Mouse (Mus musculus) intestine, postnatal 0 days (tissue): ENCODE measurements around the gene Snx14. TPM values are rescaled to one million over a fixed set of nuclear protein-coding genes. Genes with fewer than 3 reads are reported as not detected.
A peak's percentile ranks its signal among the peaks of the same experiment; 100 is the strongest.

Source experiments
- ATAC-seq: fragments of 200-750 bp; cut with Nextera tagmentation; 2 replicates; pipeline ENCODE4 v1.8.0; 2017; ENCODE audit warnings: mild to moderate bottlenecking, moderate TSS enrichment, moderate library complexity
- H3K27ac ChIP-seq: fragments of 300-500 bp; sonication (generic); 2 replicates; pipeline ENCODE4 v1.5.1; 2014; ENCODE audit warnings: mild to moderate bottlenecking, low read depth, low read length, moderate library complexity
- H3K27me3 ChIP-seq: fragments of 300-500 bp; sonication (generic); replicated peaks from 2 replicates; pipeline ENCODE4 v1.6.1; 2014; ENCODE audit warnings: low read length, mixed read lengths; ENCODE audit not compliant: control insufficient read depth, insufficient read depth
- H3K36me3 ChIP-seq: fragments of 300-500 bp; sonication (generic); 2 replicates; pipeline ENCODE4 v1.6.1; 2014; ENCODE audit warnings: mild to moderate bottlenecking, moderate library complexity; ENCODE audit not compliant: control insufficient read depth, insufficient read depth
- H3K4me1 ChIP-seq: fragments of 300-500 bp; sonication (generic); replicated peaks from 2 replicates; pipeline ENCODE4 v1.6.1; 2014; ENCODE audit warnings: antibody characterized with exemption, low read length, mixed read lengths; ENCODE audit not compliant: control insufficient read depth, insufficient read depth
- H3K4me2 ChIP-seq: fragments of 300-500 bp; sonication (generic); replicated peaks from 2 replicates; pipeline ENCODE4 v1.6.1; 2014; ENCODE audit warnings: low read depth, mild to moderate bottlenecking, moderate library complexity
- H3K4me3 ChIP-seq: fragments of 300-500 bp; sonication (generic); 2 replicates; pipeline ENCODE4 v1.5.1; 2014; ENCODE audit warnings: low read depth, low read length
- H3K9ac ChIP-seq: fragments of 300-500 bp; sonication (generic); 2 replicates; pipeline ENCODE4 v1.6.1; 2014; ENCODE audit warnings: mild to moderate bottlenecking, low read depth, low read length
- H3K9me3 ChIP-seq: fragments of 300-500 bp; sonication (generic); 2 replicates; pipeline ENCODE4 v1.6.1; 2016; ENCODE audit warnings: mixed run types; ENCODE audit not compliant: control insufficient read depth
- CTCF ChIP-seq: sonication (generic); IDR thresholded peaks from 2 replicates; pipeline ENCODE4 v1.5.1; 2016; ENCODE audit warnings: low read depth, mild to moderate bottlenecking, control low read depth, antibody characterized with exemption, moderate library complexity
- WGBS: fragments of 180-500 bp; shearing (Covaris S2); extraction: QIAGEN DNeasy Blood & Tissue Kit; methylation state at CpG from one replicate; pipeline ENCODE4 v1.1.7; 2014; 5-methylcytosine and 5-hydroxymethylcytosine counted together
- polyA plus RNA-seq: library from polyadenylated mRNA; unstranded; fragments of >200 nt; fragmentation: Nextera tagmentation; extraction: Ambion mirVana; gene quantifications from 2 replicates; pipeline ENCODE4 v1.2.1, GENCODE M21; 2015

Gene Snx14
- polyA plus RNA-seq, 1 experiment from 2014 or later: 18.4 TPM

DNA sequence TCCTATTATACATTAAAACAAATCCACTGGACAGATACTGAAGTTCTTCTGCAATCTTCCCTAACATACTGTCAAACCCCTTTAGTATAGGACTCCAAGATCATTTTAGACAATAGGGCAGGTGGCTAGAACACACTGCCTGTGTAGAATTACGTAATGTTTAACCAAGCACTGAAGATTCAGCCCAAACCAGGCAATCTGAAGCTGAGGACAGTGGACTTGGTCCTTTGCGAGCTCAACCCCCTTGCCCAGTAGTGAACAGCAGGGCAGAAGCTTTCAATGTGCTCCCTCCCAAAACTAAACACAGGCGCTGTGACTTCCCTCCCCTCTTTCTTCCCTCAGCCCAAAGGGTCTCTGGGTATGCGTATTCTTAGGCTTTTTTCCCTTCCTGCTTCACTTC lies 71.9 kb downstream of the Snx14 start:
- H3K4me2 ChIP-seq: no peak overlapping the region
- no peak for ATAC-seq
- H3K27ac ChIP-seq: no peak overlapping the region
- H3K4me1 ChIP-seq: no peaks in the 10 kb centered on the region
- no peak for TF ChIP-seq CTCF
- H3K4me3 ChIP-seq: no peak overlapping the region
- H3K9me3 ChIP-seq: no peaks in the 10 kb centered on the region
- H3K27me3 ChIP-seq: no peaks in the 10 kb centered on the region
- no peaks in the 10 kb centered on the region; the same call in 1 of the 2 replicates for H3K36me3 ChIP-seq
- H3K9ac ChIP-seq: no peak overlapping the region
- 79% methylated on average over 4 of the region's 4 CpGs for WGBS

DNA sequence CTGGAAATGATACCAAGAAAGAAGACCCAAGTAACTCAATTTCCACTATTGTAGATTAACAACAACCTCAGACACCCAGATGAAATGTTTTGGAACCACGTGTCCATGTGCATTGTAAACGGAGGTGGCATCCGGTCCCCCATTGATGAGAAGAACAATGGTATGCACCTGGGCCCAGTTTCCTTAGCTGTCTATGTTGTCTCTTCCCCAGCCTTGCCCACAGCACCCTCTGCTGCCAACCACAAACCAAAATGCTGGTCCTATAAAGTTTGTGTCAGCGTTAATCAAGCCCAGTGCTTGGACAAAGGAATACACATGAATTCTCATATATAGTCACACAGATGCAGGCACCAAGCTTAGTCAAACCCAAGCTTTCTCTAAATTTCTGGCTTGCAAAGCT lies 72.5 kb downstream of the Snx14 start:
- ATAC-seq: no peak
- H3K36me3 ChIP-seq: no peaks in the 10 kb centered on the region; the same call in 1 of the 2 replicates
- TF ChIP-seq CTCF: peak; percentile 57
- H3K9me3 ChIP-seq: no peaks in the 10 kb centered on the region
- H3K4me2 ChIP-seq: no peak overlapping the region
- no peak overlapping the region for H3K27ac ChIP-seq
- WGBS: 77% methylated on average over 4 of the region's 4 CpGs
- no peaks in the 10 kb centered on the region for H3K27me3 ChIP-seq
- no peak overlapping the region for H3K4me3 ChIP-seq
- no peaks in the 10 kb centered on the region for H3K4me1 ChIP-seq
- no peak overlapping the region for H3K9ac ChIP-seq

- Histone ChIP-seq H3K27ac (no peak overlapping the region), H3K27me3 (no peaks in the 10 kb centered on the region), H3K4me2 (no peak overlapping the region), H3K4me1 (no peaks in the 10 kb centered on the region), H3K9ac (no peak overlapping the region), H3K36me3 (no peaks in the 10 kb centered on the region), H3K4me3 (no peak overlapping the region), H3K9me3 (no peaks in the 10 kb centered on the region)
- no peak for TF ChIP-seq CTCF
- 83% methylated on average over 3 of the region's 3 CpGs for WGBS
- no peak for ATAC-seq
Observed at GRCm38 (mm10) chr9:88363102-88363501, 75.7 kb downstream of the Snx14 start.

DNA sequence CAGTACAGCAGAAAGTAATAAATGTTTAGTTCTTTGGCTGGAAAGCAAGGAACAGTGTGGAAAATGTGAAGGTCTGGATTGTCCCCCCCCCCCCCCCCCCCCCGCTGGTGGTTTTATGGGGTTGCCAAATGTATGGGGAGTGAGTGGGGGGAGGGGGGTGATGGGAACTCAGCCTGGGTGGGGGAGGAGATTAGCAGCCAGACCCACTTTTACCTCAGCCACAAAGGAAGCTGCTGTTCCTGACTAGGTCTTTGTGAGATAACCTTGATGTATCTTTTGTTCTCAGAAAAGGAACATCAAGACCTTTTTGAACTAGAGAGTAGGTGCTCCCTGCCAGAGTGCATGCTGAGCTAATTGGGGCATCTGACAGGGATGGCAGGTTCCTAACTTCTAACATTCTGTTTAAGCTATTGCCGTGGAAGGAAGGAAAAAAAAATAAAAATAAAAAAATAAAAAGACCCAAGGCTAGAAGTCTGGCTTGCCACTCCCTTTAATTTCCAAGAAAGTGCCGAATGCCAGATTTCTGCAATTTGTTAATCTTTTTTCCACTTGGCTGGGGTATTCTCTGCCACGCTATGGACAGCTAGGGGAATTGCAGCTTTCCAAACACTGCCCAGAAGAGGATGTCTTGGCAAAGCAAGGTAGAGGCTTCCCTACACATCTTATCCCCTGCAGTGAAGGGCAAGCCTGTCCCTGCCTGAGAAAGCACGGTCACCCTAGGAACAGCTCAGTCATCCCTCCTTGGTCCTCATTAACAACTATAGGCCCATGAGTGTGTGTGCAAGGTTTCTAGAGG lies 76.5 kb downstream of the Snx14 start:
- no peak overlapping the region for H3K9ac ChIP-seq
- no peak overlapping the region for H3K27ac ChIP-seq
- ATAC-seq: no peak
- H3K27me3 ChIP-seq: no peaks in the 10 kb centered on the region
- H3K36me3 ChIP-seq: no peaks in the 10 kb centered on the region
- H3K4me3 ChIP-seq: no peak overlapping the region
- 38% methylated on average over 5 of the region's 5 CpGs for WGBS
- H3K4me1 ChIP-seq: no peaks in the 10 kb centered on the region
- no peaks in the 10 kb centered on the region for H3K9me3 ChIP-seq
- no peak overlapping the region for H3K4me2 ChIP-seq
- TF ChIP-seq CTCF: peak; percentile 33

- Histone ChIP-seq H3K27me3 (no peaks in the 10 kb centered on the region), H3K4me1 (no peaks in the 10 kb centered on the region), H3K9ac (no peak overlapping the region), H3K4me3 (no peak overlapping the region), H3K4me2 (no peak overlapping the region), H3K27ac (no peak overlapping the region), H3K36me3 (no peaks in the 10 kb centered on the region), H3K9me3 (no peaks in the 10 kb centered on the region)
- WGBS: 75% methylated on average over 14 of the region's 14 CpGs
- TF ChIP-seq CTCF: no peak
- ATAC-seq: no peak
Observed at GRCm38 (mm10) chr9:88361211-88361909, 77.4 kb downstream of the Snx14 start.

- Histone ChIP-seq H3K36me3 (no peaks in the 10 kb centered on the region), H3K9me3 (no peaks in the 10 kb centered on the region), H3K4me2 (no peak overlapping the region), H3K9ac (no peak overlapping the region), H3K4me1 (no peaks in the 10 kb centered on the region), H3K4me3 (no peak overlapping the region), H3K27ac (no peak overlapping the region), H3K27me3 (no peaks in the 10 kb centered on the region)
- 83% methylated on average over 2 of the region's 2 CpGs for WGBS
- TF ChIP-seq CTCF: no peak
- no peak for ATAC-seq
Observed at GRCm38 (mm10) chr9:88359140-88359539, 79.6 kb downstream of the Snx14 start.
